Mouse (Mus musculus) ES-CJ7 (cell line): ENCODE data around the gene Osbpl11.
A peak's percentile ranks its signal among the peaks of the same experiment; 100 is the strongest.
"Not testable (repeated sequence)": the region's sequence is repeated elsewhere in the genome, so short reads cannot be mapped to it uniquely, and the experiment has no call there.

ENCODE experiments used
- DNase-seq: peaks from one replicate; pipeline ENCODE4 v3.0.0; 2011; ENCODE audit warnings: low read depth, low spot score

Gene Osbpl11

GRCm38 (mm10) chr16:33184901-33185260, at the start of gene Osbpl11:
Gene Osbpl11, plus strand, starts transcription at chr16:33185071.
- DNase-seq = peak; percentile 93

- DNase-seq = peak; percentile 63
Measured at GRCm38 (mm10) chr16:33135167-33135566, 49.7 kb upstream of the Osbpl11 start.

- not testable (repeated sequence) for DNase-seq
Measured at GRCm38 (mm10) chr16:33139061-33139460, 45.8 kb upstream of the Osbpl11 start.

GRCm38 (mm10) chr16:33141758-33142280, 43.1 kb upstream of the Osbpl11 start:
- DNase-seq = peak; percentile 87

GRCm38 (mm10) chr16:33143452-33143851, 41.4 kb upstream of the Osbpl11 start:
- peak; percentile 40 for DNase-seq

GRCm38 (mm10) chr16:33146185-33146584, 38.7 kb upstream of the Osbpl11 start:
- peak; percentile 34 for DNase-seq

GRCm38 (mm10) chr16:33148135-33148534, 36.7 kb upstream of the Osbpl11 start:
- no peak for DNase-seq

- not testable (repeated sequence) for DNase-seq
Measured at GRCm38 (mm10) chr16:33150875-33151274, 34.0 kb upstream of the Osbpl11 start.

- no peak for DNase-seq
Measured at GRCm38 (mm10) chr16:33151558-33151957, 33.3 kb upstream of the Osbpl11 start.

- DNase-seq = peak; percentile 64
Measured at GRCm38 (mm10) chr16:33154992-33155391, 29.9 kb upstream of the Osbpl11 start.

- no peak for DNase-seq
Measured at GRCm38 (mm10) chr16:33158006-33158405, 26.9 kb upstream of the Osbpl11 start.

- no peak for DNase-seq
Measured at GRCm38 (mm10) chr16:33158590-33159071, 26.2 kb upstream of the Osbpl11 start.

- no peak for DNase-seq
Measured at GRCm38 (mm10) chr16:33159363-33159762, 25.5 kb upstream of the Osbpl11 start.

- no peak for DNase-seq
Measured at GRCm38 (mm10) chr16:33163330-33164090, 21.4 kb upstream of the Osbpl11 start.

GRCm38 (mm10) chr16:33166284-33166683, 18.6 kb upstream of the Osbpl11 start:
- DNase-seq = peak; percentile 82

GRCm38 (mm10) chr16:33167537-33167936, 17.3 kb upstream of the Osbpl11 start:
- no peak for DNase-seq

GRCm38 (mm10) chr16:33169471-33170034, 15.3 kb upstream of the Osbpl11 start:
- no peak for DNase-seq

GRCm38 (mm10) chr16:33170716-33171587, 13.9 kb upstream of the Osbpl11 start:
- no peak for DNase-seq

GRCm38 (mm10) chr16:33171800-33172199, 13.1 kb upstream of the Osbpl11 start:
- DNase-seq = no peak

GRCm38 (mm10) chr16:33173151-33173550, 11.7 kb upstream of the Osbpl11 start:
- no peak for DNase-seq

GRCm38 (mm10) chr16:33174695-33175094, 10.2 kb upstream of the Osbpl11 start:
- DNase-seq = no peak

- DNase-seq = peak; percentile 70
Measured at GRCm38 (mm10) chr16:33176831-33177230, 8.0 kb upstream of the Osbpl11 start.
